26 mouse cellular contexts compared by ENCODE assay signal in the genomic region with DNA sequence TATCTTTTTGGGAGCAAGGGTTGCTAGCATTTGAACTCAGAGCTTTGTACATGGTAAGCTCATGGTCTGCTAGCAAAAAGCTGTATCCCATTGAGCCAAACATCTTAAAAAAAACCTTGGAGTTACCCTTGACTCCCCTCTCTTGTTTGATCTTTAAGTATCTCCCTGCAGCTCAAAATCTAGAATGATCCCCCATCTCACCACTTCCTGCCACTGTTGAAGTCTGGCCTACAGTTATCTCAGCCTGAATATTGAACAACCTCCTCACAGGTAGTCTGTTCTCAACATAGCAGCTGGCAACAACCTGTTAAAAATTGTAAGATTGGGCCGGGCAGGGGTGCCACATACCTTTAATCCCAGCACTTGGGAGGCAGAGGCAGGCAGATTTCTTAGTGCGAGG. TPM values are rescaled to one million over a fixed set of nuclear protein-coding genes. Genes with fewer than 3 reads are reported as not detected.
A peak's percentile ranks its signal among the peaks of the same experiment; 100 is the strongest.
DNase-seq lines count a peak whose midpoint lies in the region; ATAC-seq lines count a peak whose summit lies in the region.
"Had no signal": no experiment of that assay in that cellular context is flagged by ENCODE, and none has a peak within 500 bp of the region (broad histone marks: within the 10 kb centered on the region; RNA-seq: fewer than 3 reads in every experiment).

No protein-coding gene starts in this region.

- DNase-seq in thymus, postnatal 25 days: peak; percentile 10
- DNase-seq in thymus, adult 18-20 months: no peak
- DNase-seq in CD4-positive, CD25-positive, alpha-beta regulatory T cell, adult 2 months (ENCODE audit: low read depth, low spot score): peak; percentile 67
- no peak for DNase-seq in right cerebral cortex, adult 18-20 months
- DNase-seq in kidney, adult 9 months: no peak
- no peak for DNase-seq in lung, postnatal 4 days
- DNase-seq: adrenal gland, adult 2 months; adrenal gland, postnatal 10 days; adrenal gland, postnatal 25 days; cerebellum, adult 11 months; cerebellum, adult 18-20 months; cerebellum, adult 8-10 months; cerebellum, adult 9-11 months; cerebellum, postnatal 14 days; cerebellum, postnatal 36 days; embryo, embryonic 11 days had no signal

- peak; percentile 76 for ATAC-seq in activated CD4-positive, CD25-positive, alpha-beta regulatory T cell, adult 4 months
- ATAC-seq in inflammation-experienced regulatory T-cells, adult 6 months: peak; percentile 86
- ATAC-seq: forebrain, embryonic 14.5 days; forebrain, embryonic 16.5 days; Patski had no signal

RNA-seq across cellular contexts. Expression of a gene that starts 17.0 kb away (rescaled TPM):
- polyA plus RNA-seq in activated CD4-positive, CD25-positive, alpha-beta regulatory T cell, adult 4 months (2017; shearing (Covaris generic)): 1 to 10 TPM; 2.0 to 2.1 TPM
- 1 to 10 TPM in 2 of 3 experiments, under 1 TPM in 1; 0.43 to 2.1 (median 1.0) TPM for polyA plus RNA-seq in inflammation-experienced regulatory T-cells, adult 6 months (2017; shearing (Covaris generic))

RNA-seq across cellular contexts. Expression of a gene that starts 33.9 kb away (rescaled TPM):
- 10 to 100 TPM; 30.7 to 54.6 TPM for polyA plus RNA-seq in activated CD4-positive, CD25-positive, alpha-beta regulatory T cell, adult 4 months (2017; shearing (Covaris generic))
- polyA plus RNA-seq in inflammation-experienced regulatory T-cells, adult 6 months (2017; shearing (Covaris generic)): 10 to 100 TPM; 41.4 to 46.8 (median 44.1) TPM

RNA-seq across cellular contexts. Expression of a gene that starts 54.0 kb away (rescaled TPM):
- polyA plus RNA-seq in activated CD4-positive, CD25-positive, alpha-beta regulatory T cell, adult 4 months (2017; shearing (Covaris generic)): not detected
- not detected for polyA plus RNA-seq in inflammation-experienced regulatory T-cells, adult 6 months (2017; shearing (Covaris generic))
- polyA plus RNA-seq: adrenal gland, adult 2 months; C2C12; embryonic facial prominence, embryonic 15.5 days; erythroblast, embryonic 14.5 days; forebrain, embryonic 10.5 days; G1E; Patski had no signal

Comparison
In these comparisons a context has a peak if more than half of its experiments do, and no peak if none do; other contexts are left out.
1. DNase-seq: peak in thymus, postnatal 25 days (single experiment) and CD4-positive, CD25-positive, alpha-beta regulatory T cell, adult 2 months (single experiment); none in thymus, adult 18-20 months (0 of 2), right cerebral cortex, adult 18-20 months (single experiment), kidney, adult 9 months (single experiment) and lung, postnatal 4 days (0 of 2).